Mouse (Mus musculus) kidney, adult 8-10 months (tissue): ENCODE results near the gene Ctdnep1.

Experiments used
- DNase-seq, 2 experiments: peaks; one replicate each; pipeline ENCODE4 v3.0.0; 2022

Ctdnep1 gene

DNA sequence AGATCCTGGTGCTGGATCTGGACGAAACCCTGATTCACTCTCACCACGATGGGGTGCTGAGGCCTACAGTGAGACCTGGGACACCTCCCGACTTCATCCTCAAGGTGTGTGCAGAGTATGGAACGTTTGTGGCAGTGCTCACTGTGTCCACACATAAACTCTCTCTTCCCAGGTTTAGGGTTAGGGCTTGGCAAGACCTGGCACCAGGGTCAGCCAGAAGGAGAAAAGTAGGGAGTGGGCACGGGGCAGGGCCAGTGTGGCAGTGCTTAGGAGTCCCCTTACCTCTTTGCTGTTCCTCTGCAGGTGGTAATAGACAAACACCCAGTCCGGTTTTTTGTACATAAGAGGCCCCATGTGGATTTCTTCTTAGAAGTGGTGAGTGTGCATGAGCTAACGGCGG, 3.5 kb downstream of the Ctdnep1 start:
- no peak for DNase-seq

DNA sequence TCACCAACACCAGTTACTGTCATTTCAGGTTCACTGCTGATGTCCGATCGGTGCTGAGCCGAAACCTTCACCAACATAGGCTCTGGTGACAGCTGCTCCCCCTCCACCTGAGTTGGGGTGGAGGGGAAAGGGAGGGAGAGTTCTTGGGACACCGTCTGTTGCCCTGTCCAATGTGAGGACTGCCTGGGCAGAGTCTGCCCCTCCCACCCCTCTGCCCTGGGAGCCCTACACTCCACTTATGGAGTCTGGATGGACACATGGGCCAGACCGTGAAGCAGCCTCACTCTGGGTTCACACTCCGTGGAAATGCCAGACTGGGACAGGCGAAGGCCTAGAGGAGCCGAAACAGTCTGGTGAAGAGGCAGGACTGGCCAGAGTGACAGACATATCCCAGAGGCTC, 9.0 kb downstream of the Ctdnep1 start:
- DNase-seq = no peak

GRCm38 (mm10) chr11:69990850-69991691, 10.1 kb downstream of the Ctdnep1 start, which contains the start of gene Gabarap:
Gabarap (plus strand) TSS chr11:69991143.
- DNase-seq = peak; percentile 97 to 98

DNA sequence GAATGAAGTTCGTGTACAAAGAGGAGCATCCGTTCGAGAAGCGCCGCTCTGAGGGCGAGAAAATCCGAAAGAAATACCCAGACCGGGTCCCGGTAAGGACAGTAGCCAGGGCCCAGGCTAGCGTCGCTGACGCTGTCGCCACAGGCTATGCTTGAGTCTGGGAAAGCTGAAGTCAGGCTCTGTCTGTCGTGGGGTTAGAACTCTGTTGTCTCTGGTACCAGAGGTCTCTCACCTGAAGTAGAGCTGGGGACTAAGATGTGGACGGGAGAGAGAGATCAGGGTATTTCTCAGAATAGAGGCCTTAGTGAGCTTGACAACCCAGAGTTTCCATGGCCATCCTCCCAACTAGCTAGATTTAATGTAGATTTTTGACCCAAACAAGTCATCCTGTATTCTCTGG, 10.8 kb downstream of the Ctdnep1 start:
- DNase-seq = no peak

- peak; percentile 51 to 62 for DNase-seq
Measured at GRCm38 (mm10) chr11:69992396-69992795, 11.4 kb downstream of the Ctdnep1 start.

DNA sequence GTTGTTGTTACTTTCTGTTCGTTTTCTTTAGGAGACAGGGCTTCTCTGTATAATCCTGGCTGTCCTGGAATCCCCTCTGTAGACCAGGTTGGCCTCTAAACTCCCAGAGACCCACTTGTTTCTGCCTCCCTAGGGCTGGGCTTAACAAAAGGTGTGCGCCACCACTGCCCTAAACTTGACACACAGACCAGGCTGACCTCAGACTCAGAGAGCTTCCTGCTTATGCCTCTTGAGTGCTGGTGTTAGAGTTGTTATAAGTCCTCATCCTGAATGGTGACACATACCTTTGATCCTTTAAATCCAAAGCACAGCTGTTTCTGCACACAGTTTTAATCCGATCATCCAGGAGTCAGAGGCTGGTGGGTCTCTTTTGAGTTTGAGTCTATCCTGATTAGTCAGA, 12.0 kb downstream of the Ctdnep1 start:
- DNase-seq = no peak

- DNase-seq = no peak
Measured at GRCm38 (mm10) chr11:69994401-69995090, 13.6 kb downstream of the Ctdnep1 start.

- DNase-seq = peak; percentile 98 to 99
Measured at GRCm38 (mm10) chr11:69995391-69995960, 14.5 kb downstream of the Ctdnep1 start, which contains the start of gene Phf23. Phf23 (plus strand) TSS chr11:69995777.

- DNase-seq = peak in 1 of 2 experiments; percentile 46
Measured at GRCm38 (mm10) chr11:69996161-69997061, 15.5 kb downstream of the Ctdnep1 start.

GRCm38 (mm10) chr11:69997070-69997509, 16.1 kb downstream of the Ctdnep1 start:
- peak; percentile 89 for DNase-seq

DNA sequence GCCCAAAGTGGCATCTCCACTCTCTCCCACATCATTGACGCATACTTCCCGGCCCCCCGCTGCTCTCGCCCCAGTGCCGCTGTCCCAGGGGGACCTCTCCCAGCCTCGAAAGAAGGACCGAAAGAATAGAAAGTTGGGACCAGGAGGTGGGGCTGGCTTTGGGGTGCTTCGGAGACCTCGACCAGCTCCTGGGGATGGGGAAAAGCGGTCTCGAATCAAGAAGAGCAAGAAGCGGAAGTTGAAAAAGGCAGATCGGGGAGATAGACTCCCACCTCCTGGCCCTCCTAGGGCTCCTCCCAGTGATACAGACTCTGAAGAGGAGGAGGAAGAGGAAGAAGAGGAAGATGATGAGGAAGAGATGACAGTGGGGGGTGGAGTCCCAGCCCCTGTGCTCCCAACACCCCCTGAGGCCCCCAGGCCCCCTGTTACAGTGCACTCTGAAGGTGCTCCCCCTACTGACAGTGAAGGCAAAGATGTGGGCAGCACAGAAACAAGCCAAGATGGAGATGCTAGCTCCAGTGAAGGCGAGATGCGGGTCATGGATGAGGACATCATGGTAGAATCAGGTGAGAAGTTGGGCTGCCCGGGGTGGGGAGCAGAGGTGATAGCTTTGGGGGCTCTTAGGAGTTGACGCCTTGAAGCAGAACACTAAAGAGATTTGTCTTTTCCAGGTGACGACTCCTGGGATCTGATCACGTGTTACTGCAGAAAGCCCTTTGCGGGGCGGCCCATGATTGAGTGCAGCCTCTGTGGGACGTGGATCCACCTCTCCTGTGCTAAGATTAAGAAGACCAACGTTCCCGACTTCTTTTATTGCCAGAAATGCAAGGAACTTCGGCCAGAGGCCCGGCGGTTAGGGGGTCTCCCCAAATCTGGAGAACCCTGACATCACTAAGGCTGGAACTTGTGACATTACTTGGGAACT, 17.9 kb downstream of the Ctdnep1 start:
- no peak for DNase-seq

- no peak for DNase-seq
Measured at GRCm38 (mm10) chr11:69999666-70000065, 18.7 kb downstream of the Ctdnep1 start.

DNA sequence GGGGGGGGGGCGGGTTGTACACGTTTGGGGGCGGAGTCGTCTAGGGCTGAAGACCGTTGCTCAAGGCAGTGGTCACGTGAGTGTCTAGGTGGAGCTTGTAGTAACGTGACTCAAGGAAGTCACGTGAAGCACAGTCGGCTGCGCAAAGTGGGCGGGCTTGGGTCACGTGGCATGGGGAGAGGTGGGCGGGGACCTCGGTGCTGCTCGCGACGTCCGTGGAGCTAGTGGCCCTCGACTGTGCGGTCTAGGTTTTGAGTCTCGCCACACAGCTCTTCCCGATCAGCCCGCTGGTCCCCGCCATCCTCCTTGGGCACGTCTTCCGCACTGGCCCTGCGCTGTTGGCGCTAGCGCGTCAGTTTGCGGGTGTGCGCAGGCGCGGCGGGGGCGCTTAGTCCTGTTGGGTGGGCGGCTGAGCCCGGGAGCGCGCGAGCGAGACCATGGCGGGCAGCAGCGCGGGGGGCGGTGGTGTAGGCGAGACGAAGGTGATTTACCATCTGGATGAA, 19.5 kb downstream of the Ctdnep1 start, which contains the start of gene Dvl2:
TSS of gene Dvl2 (plus strand) at position 200 of the 503 bp plus-strand sequence.
- DNase-seq = peak; percentile 91 to 95

GRCm38 (mm10) chr11:70001159-70001558, 20.2 kb downstream of the Ctdnep1 start:
- DNase-seq = no peak

- peak in 1 of 2 experiments; percentile 58 for DNase-seq
Measured at GRCm38 (mm10) chr11:70001865-70002264, 20.9 kb downstream of the Ctdnep1 start.

DNA sequence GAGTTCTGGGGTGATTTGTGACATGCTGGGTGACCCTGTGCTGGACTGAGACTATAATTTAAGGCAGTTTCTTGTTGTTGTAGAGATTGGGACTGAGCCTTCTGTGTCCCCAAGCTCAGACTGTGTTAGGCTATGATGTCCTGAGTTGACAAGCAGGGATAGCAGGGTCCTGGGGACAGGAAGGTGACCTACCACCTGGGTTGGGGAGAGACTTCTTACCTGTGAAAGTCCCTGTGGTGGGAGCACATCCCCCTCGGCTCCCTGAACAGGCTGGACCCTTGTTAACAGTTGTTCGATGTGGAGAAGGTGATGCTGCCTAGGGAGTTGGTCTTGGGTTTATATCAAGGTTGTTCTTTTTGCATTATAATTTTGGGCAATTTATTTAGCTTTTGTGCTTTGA, 21.5 kb downstream of the Ctdnep1 start:
- DNase-seq = no peak

DNA sequence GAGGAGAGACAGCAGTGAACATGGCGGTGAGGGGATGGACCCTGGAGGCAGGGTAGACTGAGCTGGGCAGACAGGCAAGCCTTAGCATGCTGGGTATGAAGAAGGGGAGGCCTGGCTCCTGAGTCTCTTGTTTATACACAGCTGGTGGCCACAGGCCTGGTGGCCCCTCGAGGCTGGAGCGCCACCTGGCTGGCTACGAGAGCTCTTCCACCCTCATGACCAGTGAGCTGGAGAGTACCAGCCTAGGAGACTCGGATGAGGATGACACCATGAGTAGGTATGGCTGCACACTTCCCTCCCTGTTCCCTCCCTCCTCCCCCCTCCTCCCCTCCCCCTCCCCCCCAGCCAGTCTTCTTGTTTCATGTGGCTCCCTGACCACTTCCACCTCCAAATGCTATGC, 24.6 kb downstream of the Ctdnep1 start:
- DNase-seq = no peak

DNA sequence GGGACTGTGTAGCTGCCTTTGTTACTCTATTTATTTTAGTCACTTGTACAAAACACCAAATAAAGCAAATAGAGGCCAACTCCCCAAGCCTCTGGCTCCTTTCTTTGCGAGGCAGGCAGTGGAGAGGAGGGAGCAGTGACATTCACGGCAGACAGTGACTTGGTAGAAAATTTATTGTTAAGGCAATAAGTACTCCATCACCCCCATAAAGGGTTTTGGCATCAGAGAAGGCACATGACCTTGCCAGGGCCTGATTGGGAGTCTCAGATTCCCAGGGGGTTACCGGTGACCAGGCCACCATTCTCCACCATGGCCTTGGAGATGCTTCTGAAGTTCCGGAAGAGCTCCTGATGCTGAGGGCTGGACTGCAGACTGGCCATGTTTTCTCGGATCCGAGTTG, 29.1 kb downstream of the Ctdnep1 start:
- DNase-seq = no peak

DNA sequence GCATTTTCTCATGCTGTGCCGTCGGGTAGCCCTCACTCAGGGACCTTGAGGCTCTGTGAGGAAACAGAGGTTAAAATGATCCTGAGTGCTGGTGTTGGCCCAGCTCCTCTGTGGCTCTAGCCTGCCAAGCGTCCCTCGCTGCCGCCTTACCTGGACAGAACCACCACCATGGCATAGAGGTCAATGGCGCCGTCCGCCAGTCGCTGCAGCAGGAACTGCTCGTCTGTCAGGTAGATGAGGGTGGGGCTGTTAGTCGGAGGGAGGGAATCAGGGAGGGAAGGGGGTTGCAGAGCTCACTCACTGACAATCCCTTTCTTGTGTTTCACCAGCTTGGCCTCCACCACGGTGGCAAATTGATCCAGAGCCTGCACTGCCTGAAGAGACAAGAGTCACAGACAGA, 29.6 kb downstream of the Ctdnep1 start:
- DNase-seq = no peak

DNA sequence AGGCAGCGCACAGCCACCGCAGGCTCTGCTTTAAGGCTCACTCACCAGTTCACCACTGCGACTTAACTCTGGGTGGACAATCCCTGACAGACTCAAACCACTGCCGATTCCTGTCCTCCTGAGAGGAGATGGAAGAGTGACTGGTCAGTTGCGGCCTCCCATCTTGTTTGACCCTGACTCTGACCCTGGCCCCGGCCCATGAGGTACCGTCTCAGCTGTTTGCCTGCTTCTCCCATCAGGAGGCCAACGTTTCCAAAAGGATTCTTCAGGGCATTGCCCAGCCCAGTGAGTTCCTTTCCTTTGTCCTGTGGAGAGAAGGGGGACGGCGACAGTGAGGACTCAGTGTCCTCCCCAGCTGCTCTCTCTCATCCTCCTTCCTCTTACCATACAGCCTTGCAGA, 30.0 kb downstream of the Ctdnep1 start:
- DNase-seq = no peak

- DNase-seq = no peak
Measured at GRCm38 (mm10) chr11:70012931-70013330, 32.0 kb downstream of the Ctdnep1 start.
